Mouse (Mus musculus) embryonic fibroblast, embryonic 13.5 days (primary cell): ENCODE measurements around the gene Ncoa1. TPM values are rescaled to one million over a fixed set of nuclear protein-coding genes. Genes with fewer than 3 reads are reported as not detected.

Experiments
- H3K27ac ChIP-seq: 2 replicates; pipeline ENCODE4 v1.5.1; 2012; ENCODE audit warnings: low read length, control low read depth, inconsistent platforms; ENCODE audit not compliant: insufficient read depth
- H3K4me1 ChIP-seq: 2 replicates; pipeline ENCODE4 v1.6.1; 2011; ENCODE audit warnings: low read length; ENCODE audit not compliant: control insufficient read depth, insufficient read depth
- H3K4me3 ChIP-seq: 2 replicates; pipeline ENCODE4 v1.5.1; 2011; ENCODE audit warnings: mild to moderate bottlenecking, control low read depth, low read length; ENCODE audit not compliant: insufficient read depth
- CTCF ChIP-seq: IDR thresholded peaks from 2 replicates; pipeline ENCODE4 v1.5.1; 2011; ENCODE audit warnings: mild to moderate bottlenecking, control low read depth, low read length, moderate library complexity, borderline replicate concordance; ENCODE audit not compliant: insufficient read depth
- POLR2A ChIP-seq: IDR thresholded peaks from 2 replicates; pipeline ENCODE4 v1.6.1; 2011; ENCODE audit warnings: low read depth, mild to moderate bottlenecking, control low read depth, low read length, moderate library complexity
- polyA plus RNA-seq: library from polyadenylated mRNA; stranded (reverse); fragments of >200 nt; gene quantifications from 2 replicates; pipeline ENCODE4 v1.2.4, GENCODE M21; 2011; ENCODE audit warnings: low read depth; ENCODE audit not compliant: missing spikeins, insufficient read length

Gene Ncoa1
- polyA plus RNA-seq, 1 experiment: 24.6 TPM

GRCm38 (mm10) chr12:4503673-4504326, 26.8 kb upstream of the Ncoa1 start:
- no peak overlapping the region for H3K27ac ChIP-seq
- TF ChIP-seq POLR2A: no peak
- no peak for TF ChIP-seq CTCF
- no peak overlapping the region for H3K4me3 ChIP-seq
- no peaks in the 10 kb centered on the region for H3K4me1 ChIP-seq

GRCm38 (mm10) chr12:4501916-4502315, 24.9 kb upstream of the Ncoa1 start:
- no peak overlapping the region for H3K27ac ChIP-seq
- no peak overlapping the region for H3K4me3 ChIP-seq
- TF ChIP-seq POLR2A (no peak), CTCF (no peak)
- H3K4me1 ChIP-seq: no peaks in the 10 kb centered on the region

- no peak overlapping the region for H3K27ac ChIP-seq
- H3K4me1 ChIP-seq: no peaks in the 10 kb centered on the region
- TF ChIP-seq POLR2A (no peak), CTCF (no peak)
- H3K4me3 ChIP-seq: no peak overlapping the region
Observed at GRCm38 (mm10) chr12:4500516-4500915, 23.5 kb upstream of the Ncoa1 start.

GRCm38 (mm10) chr12:4499651-4500175, 22.7 kb upstream of the Ncoa1 start:
- TF ChIP-seq POLR2A: no peak
- TF ChIP-seq CTCF: no peak
- Histone ChIP-seq H3K27ac (no peak overlapping the region), H3K4me3 (no peak overlapping the region), H3K4me1 (no peaks in the 10 kb centered on the region)

GRCm38 (mm10) chr12:4488411-4488810, 11.4 kb upstream of the Ncoa1 start:
- H3K4me1 ChIP-seq: no peaks in the 10 kb centered on the region
- TF ChIP-seq POLR2A: no peak
- TF ChIP-seq CTCF: no peak
- H3K27ac ChIP-seq: no peak overlapping the region
- H3K4me3 ChIP-seq: no peak overlapping the region

GRCm38 (mm10) chr12:4483386-4483785, 6.4 kb upstream of the Ncoa1 start:
- Histone ChIP-seq H3K4me1 (no peaks in the 10 kb centered on the region), H3K27ac (no peak overlapping the region), H3K4me3 (no peak overlapping the region)
- TF ChIP-seq CTCF: no peak
- TF ChIP-seq POLR2A: no peak

GRCm38 (mm10) chr12:4481687-4482086, 4.7 kb upstream of the Ncoa1 start:
- TF ChIP-seq CTCF (no peak), POLR2A (no peak)
- no peak overlapping the region for H3K4me3 ChIP-seq
- no peaks in the 10 kb centered on the region for H3K4me1 ChIP-seq
- no peak overlapping the region for H3K27ac ChIP-seq

GRCm38 (mm10) chr12:4480250-4480649, 3.3 kb upstream of the Ncoa1 start:
- H3K27ac ChIP-seq: no peak overlapping the region
- TF ChIP-seq POLR2A (no peak), CTCF (no peak)
- no peak overlapping the region for H3K4me3 ChIP-seq
- H3K4me1 ChIP-seq: peaks cover 4% of the 10 kb centered on the region; the same call in 1 of the 2 replicates

GRCm38 (mm10) chr12:4479171-4479881, 2.3 kb upstream of the Ncoa1 start:
- Histone ChIP-seq H3K4me1 (peaks cover 4% of the 10 kb centered on the region; the same call in 1 of the 2 replicates), H3K27ac (no peak overlapping the region), H3K4me3 (no peak overlapping the region)
- TF ChIP-seq CTCF (no peak), POLR2A (no peak)
